Mouse (Mus musculus) ovary, adult 18-20 months (tissue): ENCODE measurements at regions not wholly inside any gene's neighbourhood (a gene's known extent, or its start where the extent isn't known, plus 50 kb on each side); places are given as distances from the start of the nearest gene placed in this dataset.

ENCODE experiments used
- DNase-seq: peaks from one replicate; pipeline ENCODE4 v3.0.0; 2022; ENCODE audit warnings: low spot score, mixed read lengths

GRCm38 (mm10) chr9:120812667-120813210, 116.3 kb upstream of the Ctnnb1 start:
- DNase-seq: no peak

- no peak for DNase-seq
Measured at GRCm38 (mm10) chr9:120814286-120814685, 114.7 kb upstream of the Ctnnb1 start.

GRCm38 (mm10) chr9:120818726-120819317, 110.2 kb upstream of the Ctnnb1 start:
- DNase-seq: peak; percentile 40

GRCm38 (mm10) chr9:120820892-120821291, 108.1 kb upstream of the Ctnnb1 start:
- no peak for DNase-seq

GRCm38 (mm10) chr9:120823397-120823796, 105.6 kb upstream of the Ctnnb1 start:
- DNase-seq: no peak

- no peak for DNase-seq
Measured at GRCm38 (mm10) chr9:120826266-120826665, 102.8 kb upstream of the Ctnnb1 start.

- DNase-seq: no peak
Measured at GRCm38 (mm10) chr9:120830526-120830925, 98.5 kb upstream of the Ctnnb1 start.

GRCm38 (mm10) chr9:120834166-120834565, 94.8 kb upstream of the Ctnnb1 start:
- DNase-seq: no peak

- no peak for DNase-seq
Measured at GRCm38 (mm10) chr9:120835621-120836020, 93.4 kb upstream of the Ctnnb1 start.

- DNase-seq: no peak
Measured at GRCm38 (mm10) chr9:120837431-120838150, 91.4 kb upstream of the Ctnnb1 start.

- DNase-seq: no peak
Measured at GRCm38 (mm10) chr9:120843753-120844152, 85.3 kb upstream of the Ctnnb1 start.

- no peak for DNase-seq
Measured at GRCm38 (mm10) chr9:120845538-120845937, 83.5 kb upstream of the Ctnnb1 start.

- DNase-seq: no peak
Measured at GRCm38 (mm10) chr9:120847649-120848048, 81.4 kb upstream of the Ctnnb1 start.

GRCm38 (mm10) chr9:120848962-120849361, 80.1 kb upstream of the Ctnnb1 start:
- no peak for DNase-seq

GRCm38 (mm10) chr9:120850092-120850491, 78.9 kb upstream of the Ctnnb1 start:
- no peak for DNase-seq

- DNase-seq: no peak
Measured at GRCm38 (mm10) chr9:120851914-120852313, 77.1 kb upstream of the Ctnnb1 start.

GRCm38 (mm10) chr9:120852572-120852971, 76.4 kb upstream of the Ctnnb1 start:
- DNase-seq: no peak

- DNase-seq: peak; percentile 38
Measured at GRCm38 (mm10) chr9:120853032-120853597, 75.9 kb upstream of the Ctnnb1 start.

GRCm38 (mm10) chr9:120854351-120854750, 74.7 kb upstream of the Ctnnb1 start:
- no peak for DNase-seq

- DNase-seq: no peak
Measured at GRCm38 (mm10) chr9:120855293-120856050, 73.5 kb upstream of the Ctnnb1 start.

- DNase-seq: no peak
Measured at GRCm38 (mm10) chr9:120857849-120858510, 71.0 kb upstream of the Ctnnb1 start.
